Mouse (Mus musculus): ENCODE data around the gene Atp8a2. TPM values are rescaled to one million over a fixed set of nuclear protein-coding genes. Genes with fewer than 3 reads are reported as not detected.

Gene Atp8a2
- polyA plus RNA-seq, 1 experiment from 2014 or later, result 9.0 TPM

DNA sequence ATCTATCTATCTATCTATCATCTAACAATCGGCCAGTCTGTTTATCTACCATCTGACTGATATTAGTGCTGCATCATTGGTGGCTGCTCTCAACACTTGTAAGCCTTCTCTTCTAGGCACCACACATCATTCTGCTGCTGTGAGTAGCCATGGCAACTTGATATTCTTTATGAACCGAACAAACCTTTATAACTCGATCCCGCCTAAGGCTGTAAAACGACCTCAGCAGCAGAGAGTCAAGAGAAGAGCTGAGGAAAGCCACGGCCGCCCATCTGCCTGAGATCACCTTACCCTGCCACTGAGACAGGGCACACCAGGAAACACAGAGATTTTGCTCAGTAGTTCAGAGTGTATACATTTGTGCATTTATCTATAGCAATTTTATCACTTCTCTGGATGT lies 329.2 kb downstream of the Atp8a2 start:
- peaks cover 4% of the 10 kb centered on the region; the same call in 1 of the 2 replicates for H3K9me3 ChIP-seq (ENCODE audit: control insufficient read depth, low read length)

DNA sequence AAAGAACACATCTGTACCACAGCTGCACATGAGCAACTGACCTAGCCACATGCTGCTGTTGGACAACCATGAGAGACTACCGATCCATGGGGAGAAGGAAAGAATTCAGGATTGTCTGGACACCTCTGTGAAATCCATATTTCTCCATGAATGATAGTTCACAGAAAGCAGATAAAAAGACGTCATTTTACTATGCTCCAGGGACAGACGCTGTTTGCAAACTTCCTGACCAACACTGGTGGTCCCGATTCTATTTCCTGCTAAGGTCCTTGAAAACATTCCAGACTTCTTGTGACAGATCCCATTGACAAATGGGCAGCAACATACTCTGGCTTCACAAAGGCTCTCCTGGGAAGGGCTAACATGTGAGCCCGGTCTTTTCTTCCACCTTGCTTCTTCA lies 331.0 kb downstream of the Atp8a2 start:
- H3K4me2 ChIP-seq (ENCODE audit: low read length), result no peak overlapping the region
- H3K9ac ChIP-seq (ENCODE audit: low read length), result no peak overlapping the region
- no peaks in the 10 kb centered on the region for H3K36me3 ChIP-seq (ENCODE audit: control insufficient read depth, insufficient read depth, low read length)
- no peak overlapping the region for H3K4me3 ChIP-seq (ENCODE audit: control insufficient read depth in 1 of 2, insufficient read depth in 1 of 2, low read depth in 1 of 2, low read length in 2 of 2)
- 52% methylated on average over 5 of the region's 5 CpGs for WGBS
- no peak overlapping the region for H3K27ac ChIP-seq (replicated peaks in 1 of 2; ENCODE audit: control insufficient read depth in 1 of 2, insufficient read depth in 1 of 2, low read depth in 2 of 2, low read length in 2 of 2)
- no peak for ATAC-seq (ENCODE audit: insufficient number of reproducible peaks, insufficient read depth, low FRiP score, low read depth)
- H3K27me3 ChIP-seq (ENCODE audit: control insufficient read depth, insufficient read depth, low read length), result no peaks in the 10 kb centered on the region
- no peaks in the 10 kb centered on the region for H3K4me1 ChIP-seq (ENCODE audit: control insufficient read depth in 2 of 2, insufficient read depth in 2 of 2, low read length in 2 of 2)
- peaks cover 4% of the 10 kb centered on the region; the same call in 1 of the 2 replicates for H3K9me3 ChIP-seq (ENCODE audit: control insufficient read depth, low read length)

More for the DNA sequence above, 329.2 kb downstream of the Atp8a2 start:
- Histone ChIP-seq H3K36me3 (ENCODE audit: control insufficient read depth, insufficient read depth, low read length) (no peaks in the 10 kb centered on the region), H3K4me2 (ENCODE audit: low read length) (no peak overlapping the region), H3K27ac (replicated peaks in 1 of 2; ENCODE audit: control insufficient read depth in 1 of 2, insufficient read depth in 1 of 2, low read depth in 2 of 2, low read length in 2 of 2) (no peak overlapping the region), H3K27me3 (ENCODE audit: control insufficient read depth, insufficient read depth, low read length) (no peaks in the 10 kb centered on the region), H3K4me1 (ENCODE audit: control insufficient read depth in 2 of 2, insufficient read depth in 2 of 2, low read length in 2 of 2) (no peaks in the 10 kb centered on the region), H3K9ac (ENCODE audit: low read length) (no peak overlapping the region), H3K4me3 (ENCODE audit: control insufficient read depth in 1 of 2, insufficient read depth in 1 of 2, low read depth in 1 of 2, low read length in 2 of 2) (no peak overlapping the region)
- 73% methylated on average over 7 of the region's 7 CpGs for WGBS
- no peak for ATAC-seq (ENCODE audit: insufficient number of reproducible peaks, insufficient read depth, low FRiP score, low read depth)

DNA sequence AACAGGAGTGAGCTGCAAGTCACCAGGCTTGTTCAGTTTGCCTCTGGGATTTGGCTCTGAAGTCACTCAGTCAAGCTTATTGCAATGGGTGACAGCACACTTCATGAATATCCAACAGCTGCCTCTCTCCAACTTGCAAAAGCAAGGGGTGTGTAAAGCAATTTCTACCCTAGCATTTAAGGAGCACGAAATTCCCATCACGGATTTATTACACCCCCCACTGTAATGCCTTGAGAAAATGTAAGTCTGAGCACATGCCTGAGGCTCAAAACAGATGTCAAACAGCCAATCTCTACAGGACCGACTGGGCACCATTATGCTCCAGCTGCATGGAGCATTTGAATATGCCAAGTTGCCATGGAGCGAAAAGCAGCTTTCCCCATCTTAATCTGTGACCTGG lies 334.6 kb downstream of the Atp8a2 start:
- no peak for ATAC-seq (ENCODE audit: insufficient number of reproducible peaks, insufficient read depth, low FRiP score, low read depth)
- Histone ChIP-seq H3K36me3 (ENCODE audit: control insufficient read depth, insufficient read depth, low read length) (no peaks in the 10 kb centered on the region), H3K27me3 (ENCODE audit: control insufficient read depth, insufficient read depth, low read length) (no peaks in the 10 kb centered on the region), H3K27ac (replicated peaks in 1 of 2; ENCODE audit: control insufficient read depth in 1 of 2, insufficient read depth in 1 of 2, low read depth in 2 of 2, low read length in 2 of 2) (no peak overlapping the region), H3K4me1 (ENCODE audit: control insufficient read depth in 2 of 2, insufficient read depth in 2 of 2, low read length in 2 of 2) (no peaks in the 10 kb centered on the region; a peak in 2 of 4 replicates), H3K9ac (ENCODE audit: low read length) (no peak overlapping the region), H3K9me3 (ENCODE audit: control insufficient read depth, low read length) (peaks cover 4% of the 10 kb centered on the region; the same call in 1 of the 2 replicates), H3K4me2 (ENCODE audit: low read length) (no peak overlapping the region), H3K4me3 (ENCODE audit: control insufficient read depth in 1 of 2, insufficient read depth in 1 of 2, low read depth in 1 of 2, low read length in 2 of 2) (no peak overlapping the region)
- WGBS, result 78% methylated on average over 4 of the region's 4 CpGs

DNA sequence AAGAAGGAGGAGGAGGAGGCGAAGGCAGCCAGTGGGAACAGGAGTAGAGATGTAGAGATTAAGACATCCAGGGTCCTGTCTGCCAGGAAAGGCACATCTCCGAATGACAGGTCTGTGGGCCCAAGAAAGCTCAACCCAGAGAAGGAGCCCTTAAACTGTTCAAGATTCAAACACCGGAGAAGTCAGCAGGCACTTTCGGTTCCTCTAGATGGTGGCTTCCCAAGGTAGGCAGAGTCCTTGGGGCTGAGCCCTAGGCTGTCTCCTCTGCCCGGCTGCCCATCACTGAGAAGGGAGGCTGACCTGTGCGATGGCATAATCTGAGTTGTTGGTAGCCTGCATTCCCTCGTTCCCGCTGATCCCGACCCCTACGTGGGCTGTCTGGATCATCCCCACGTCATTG lies 337.1 kb downstream of the Atp8a2 start:
- Histone ChIP-seq H3K27me3 (ENCODE audit: control insufficient read depth, insufficient read depth, low read length) (no peaks in the 10 kb centered on the region), H3K4me3 (ENCODE audit: control insufficient read depth in 1 of 2, insufficient read depth in 1 of 2, low read depth in 1 of 2, low read length in 2 of 2) (no peak overlapping the region), H3K27ac (replicated peaks in 1 of 2; ENCODE audit: control insufficient read depth in 1 of 2, insufficient read depth in 1 of 2, low read depth in 2 of 2, low read length in 2 of 2) (no peak overlapping the region), H3K9ac (ENCODE audit: low read length) (no peak overlapping the region), H3K4me2 (ENCODE audit: low read length) (no peak overlapping the region), H3K36me3 (ENCODE audit: control insufficient read depth, insufficient read depth, low read length) (no peaks in the 10 kb centered on the region), H3K4me1 (ENCODE audit: control insufficient read depth in 2 of 2, insufficient read depth in 2 of 2, low read length in 2 of 2) (no peaks in the 10 kb centered on the region; a peak in 2 of 4 replicates), H3K9me3 (ENCODE audit: control insufficient read depth, low read length) (peaks cover 4% of the 10 kb centered on the region; the same call in 1 of the 2 replicates)
- no peak for ATAC-seq (ENCODE audit: insufficient number of reproducible peaks, insufficient read depth, low FRiP score, low read depth)
- WGBS, result 89% methylated on average over 11 of the region's 11 CpGs

DNA sequence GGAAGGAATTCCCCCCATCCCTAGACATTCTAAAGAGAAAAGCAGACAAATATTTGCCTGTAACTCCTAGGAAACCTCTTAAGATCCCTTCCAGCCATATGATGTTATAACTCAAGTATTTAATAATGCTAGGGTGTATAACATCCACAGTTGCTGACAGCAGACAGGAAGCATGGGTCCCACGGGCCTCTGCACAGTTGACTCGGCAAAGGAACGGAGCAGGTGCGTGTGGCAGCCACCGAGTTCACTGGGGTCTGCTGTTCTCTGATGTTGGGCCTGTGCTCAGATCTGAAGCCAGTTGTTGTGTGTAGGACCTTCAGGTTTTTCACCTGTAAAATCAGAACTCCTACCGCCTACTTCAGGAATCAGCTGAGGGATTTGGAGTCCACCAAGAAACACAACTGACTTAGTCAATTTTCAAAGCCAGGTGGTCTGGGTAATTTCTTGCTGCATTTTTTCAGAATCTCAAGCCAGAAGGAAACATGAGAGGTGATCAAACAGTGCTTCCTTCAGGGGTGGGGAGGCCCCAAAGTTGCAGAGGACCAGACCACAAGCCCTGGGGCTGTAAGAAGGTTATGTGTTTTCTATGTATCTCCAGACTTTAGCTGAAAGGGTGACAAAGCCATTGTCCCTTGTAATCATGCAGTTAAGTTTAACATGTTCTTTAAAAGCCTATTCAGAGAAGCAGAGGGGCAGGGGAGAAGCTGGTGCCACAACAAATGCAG lies 338.3 kb downstream of the Atp8a2 start:
- H3K27me3 ChIP-seq (ENCODE audit: control insufficient read depth, insufficient read depth, low read length), result no peaks in the 10 kb centered on the region
- no peak overlapping the region for H3K27ac ChIP-seq (replicated peaks in 1 of 2; ENCODE audit: control insufficient read depth in 1 of 2, insufficient read depth in 1 of 2, low read depth in 2 of 2, low read length in 2 of 2)
- H3K9me3 ChIP-seq (ENCODE audit: control insufficient read depth, low read length), result no peaks in the 10 kb centered on the region
- ATAC-seq (ENCODE audit: insufficient number of reproducible peaks, insufficient read depth, low FRiP score, low read depth), result no peak
- H3K9ac ChIP-seq (ENCODE audit: low read length), result no peak overlapping the region
- whole genome bisulfite sequencing, result 82% methylated on average over 6 of the region's 6 CpGs
- H3K4me1 ChIP-seq (ENCODE audit: control insufficient read depth in 2 of 2, insufficient read depth in 2 of 2, low read length in 2 of 2), result peaks cover 1 to 2% of the 10 kb centered on the region in 2 experiments; a peak in 3 of 4 replicates
- no peaks in the 10 kb centered on the region for H3K36me3 ChIP-seq (ENCODE audit: control insufficient read depth, insufficient read depth, low read length)
- H3K4me3 ChIP-seq (ENCODE audit: control insufficient read depth in 1 of 2, insufficient read depth in 1 of 2, low read depth in 1 of 2, low read length in 2 of 2), result no peak overlapping the region
- no peak overlapping the region for H3K4me2 ChIP-seq (ENCODE audit: low read length)

GRCm38 (mm10) chr14:59853139-59853538 lies 343.8 kb downstream of the Atp8a2 start:
- Histone ChIP-seq H3K9me3 (ENCODE audit: control insufficient read depth, low read length) (no peaks in the 10 kb centered on the region), H3K4me2 (ENCODE audit: low read length) (peak overlapping the region; percentile 36), H3K4me3 (ENCODE audit: control insufficient read depth in 1 of 2, insufficient read depth in 1 of 2, low read depth in 1 of 2, low read length in 2 of 2) (no peak overlapping the region), H3K27me3 (ENCODE audit: control insufficient read depth, insufficient read depth, low read length) (no peaks in the 10 kb centered on the region), H3K36me3 (ENCODE audit: control insufficient read depth, insufficient read depth, low read length) (no peaks in the 10 kb centered on the region), H3K4me1 (ENCODE audit: control insufficient read depth in 2 of 2, insufficient read depth in 2 of 2, low read length in 2 of 2) (peaks cover 11% of the 10 kb centered on the region in 2 experiments), H3K27ac (replicated peaks in 1 of 2; ENCODE audit: control insufficient read depth in 1 of 2, insufficient read depth in 1 of 2, low read depth in 2 of 2, low read length in 2 of 2) (peak overlapping the region; percentile 28 to 44; a peak in 2 of 4 replicates), H3K9ac (ENCODE audit: low read length) (no peak overlapping the region)
- 5% methylated on average over 9 of the region's 9 CpGs for WGBS
- no peak for ATAC-seq (ENCODE audit: insufficient number of reproducible peaks, insufficient read depth, low FRiP score, low read depth)

DNA sequence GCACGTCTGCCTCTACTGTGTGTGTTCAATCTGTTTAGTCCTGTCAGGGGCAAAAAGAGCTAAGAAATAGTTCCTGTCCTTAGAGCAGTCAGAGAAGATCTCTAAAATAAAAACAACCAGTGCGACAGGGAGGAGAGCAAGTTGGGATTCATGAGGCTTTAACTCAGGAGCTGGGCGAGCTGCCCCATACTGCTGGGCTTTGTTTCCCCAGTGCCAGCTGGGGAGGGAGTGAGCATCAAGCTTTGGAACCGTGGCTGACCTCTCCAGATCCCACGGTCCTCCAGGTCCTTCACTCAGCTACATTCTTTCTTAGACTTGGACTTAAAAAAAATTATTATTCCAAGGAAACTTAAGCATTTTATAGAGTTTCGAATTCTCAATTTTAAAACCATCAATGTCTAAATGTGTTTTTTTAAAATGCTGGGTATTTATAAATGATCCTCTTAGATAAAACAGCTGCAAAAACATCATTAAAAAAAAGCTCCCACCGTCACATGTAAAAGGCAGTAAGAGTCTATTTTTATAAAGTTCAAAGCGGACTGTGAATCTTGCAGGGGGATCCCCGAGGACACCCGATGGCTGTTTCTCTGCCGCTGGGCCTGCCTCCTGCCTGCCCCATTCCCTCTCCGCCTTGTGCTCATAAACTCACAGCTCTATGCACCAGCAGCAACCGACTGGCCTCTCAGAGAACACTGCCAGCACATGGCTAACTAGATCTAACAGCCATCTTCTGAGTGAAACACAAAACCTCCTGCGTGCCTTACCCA lies 350.2 kb downstream of the Atp8a2 start:
- Histone ChIP-seq H3K27ac (replicated peaks in 1 of 2; ENCODE audit: control insufficient read depth in 1 of 2, insufficient read depth in 1 of 2, low read depth in 2 of 2, low read length in 2 of 2) (no peak overlapping the region), H3K4me3 (ENCODE audit: control insufficient read depth in 1 of 2, insufficient read depth in 1 of 2, low read depth in 1 of 2, low read length in 2 of 2) (no peak overlapping the region)

More for the DNA sequence above, 350.2 kb downstream of the Atp8a2 start:
- Histone ChIP-seq H3K4me1 (ENCODE audit: control insufficient read depth in 2 of 2, insufficient read depth in 2 of 2, low read length in 2 of 2) (peaks cover 0 to 5% of the 10 kb centered on the region in 2 experiments; a peak in 1 of 4 replicates), H3K4me2 (ENCODE audit: low read length) (no peak overlapping the region), H3K9ac (ENCODE audit: low read length) (no peak overlapping the region), H3K36me3 (ENCODE audit: control insufficient read depth, insufficient read depth, low read length) (no peaks in the 10 kb centered on the region), H3K27me3 (ENCODE audit: control insufficient read depth, insufficient read depth, low read length) (no peaks in the 10 kb centered on the region), H3K9me3 (ENCODE audit: control insufficient read depth, low read length) (no peaks in the 10 kb centered on the region)
- no peak for ATAC-seq (ENCODE audit: insufficient number of reproducible peaks, insufficient read depth, low FRiP score, low read depth)
- WGBS, result 46% methylated on average over 14 of the region's 14 CpGs

Measured in heart, embryonic 14.5 days (tissue).